Mouse (Mus musculus) hematopoietic multipotent progenitor cell, adult 10-12 weeks (in vitro differentiated cells): ENCODE measurements around the gene Coq7. TPM values are rescaled to one million over a fixed set of nuclear protein-coding genes. Genes with fewer than 3 reads are reported as not detected.

Experiments
- polyA plus RNA-seq: library from polyadenylated mRNA; stranded (reverse); fragments of >175 nt; gene quantifications from 2 replicates; pipeline ENCODE4 v1.2.3, GENCODE M21; 2012; ENCODE audit warnings: low replicate concordance

The Coq7 gene
- 4.9 and 8.4 TPM in 2 replicates for polyA plus RNA-seq

DNA sequence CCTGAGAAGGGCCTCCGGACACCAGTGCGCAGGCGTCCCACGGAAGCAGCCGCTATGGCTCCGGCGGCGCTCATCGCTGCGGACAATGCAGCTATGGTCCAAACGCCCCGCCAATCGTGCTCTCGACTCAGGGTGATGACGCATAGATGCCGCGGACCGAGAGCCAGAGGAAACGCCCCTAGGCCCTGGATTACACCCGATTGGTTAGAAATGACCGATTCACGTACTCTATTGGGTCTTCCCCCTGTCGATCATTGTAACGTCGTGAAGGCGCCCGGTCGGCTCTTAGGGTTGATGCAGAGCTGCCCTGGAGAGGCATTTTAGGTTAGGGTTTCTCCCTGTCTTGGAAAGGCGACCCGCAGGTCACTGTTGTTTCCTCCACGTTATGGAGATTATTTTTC is at the start of gene Coq7:
TSS of gene Coq7 (minus strand) at position 179 of the 401 bp plus-strand sequence.

GRCm38 (mm10) chr7:118491431-118492147 is 41.6 kb downstream of the Coq7 start, which contains the start of gene Itpripl2:
Gene Itpripl2, minus strand, starts transcription at chr7:118491975.

Other genes starting within 250 kb of the Coq7 start
- not detected in 2 replicates for gene Syt17, start 85.1 kb downstream of the Coq7 start, polyA plus RNA-seq
- gene Itpripl2, start 41.4 kb downstream of the Coq7 start, polyA plus RNA-seq = 7.3 and 22.0 TPM in 2 replicates
- gene Tmc7, start 51.4 kb upstream of the Coq7 start, polyA plus RNA-seq = 0.03 TPM in 1 of 2 replicates, not detected in the other
- gene Tmc5, start 63.9 kb upstream of the Coq7 start, polyA plus RNA-seq = not detected in 2 replicates
- gene Gde1, start 172.4 kb upstream of the Coq7 start, polyA plus RNA-seq = 28.0 and 36.3 TPM in 2 replicates
- gene Ccp110, start 179.2 kb upstream of the Coq7 start, polyA plus RNA-seq = 0.33 and 0.94 TPM in 2 replicates
- 8.9 and 18.0 TPM in 2 replicates for gene Vps35l, start 206.9 kb upstream of the Coq7 start, polyA plus RNA-seq